Mouse (Mus musculus) retina, adult 2 months (tissue): ENCODE measurements at regions not wholly inside any gene's neighbourhood (a gene's known extent, or its start where the extent isn't known, plus 50 kb on each side); places are given as distances from the start of the nearest gene placed in this dataset.
"Not testable (repeated sequence)": the region's sequence is repeated elsewhere in the genome, so short reads cannot be mapped to it uniquely, and the experiment has no call there.

Source experiments
- DNase-seq: peaks from one replicate; pipeline ENCODE4 v3.0.0-alpha.2; 2012; ENCODE audit warnings: low read depth, low spot score

- no peak for DNase-seq
Measured at GRCm38 (mm10) chr8:34305542-34306485, 194.3 kb upstream of the Gm10131 start.

GRCm38 (mm10) chr8:34303815-34304214 lies 192.3 kb upstream of the Gm10131 start:
- no peak for DNase-seq

- no peak for DNase-seq
Measured at GRCm38 (mm10) chr8:34300331-34300903, 188.9 kb upstream of the Gm10131 start.

GRCm38 (mm10) chr8:34294721-34295120 lies 183.2 kb upstream of the Gm10131 start:
- no peak for DNase-seq

GRCm38 (mm10) chr8:34290670-34291069 lies 179.1 kb upstream of the Gm10131 start:
- DNase-seq, result no peak

GRCm38 (mm10) chr8:34287801-34288200 lies 176.3 kb upstream of the Gm10131 start:
- no peak for DNase-seq

GRCm38 (mm10) chr8:34284576-34284975 lies 173.0 kb upstream of the Gm10131 start:
- DNase-seq, result no peak

- DNase-seq, result no peak
Measured at GRCm38 (mm10) chr8:34280433-34280832, 168.9 kb upstream of the Gm10131 start.

- no peak for DNase-seq
Measured at GRCm38 (mm10) chr8:34275977-34276660, 164.6 kb upstream of the Gm10131 start.

- not testable (repeated sequence) for DNase-seq
Measured at GRCm38 (mm10) chr8:34274796-34275195, 163.3 kb upstream of the Gm10131 start.

GRCm38 (mm10) chr8:34274171-34274570 lies 162.6 kb upstream of the Gm10131 start:
- no peak for DNase-seq

GRCm38 (mm10) chr8:34269848-34270247 lies 158.3 kb upstream of the Gm10131 start:
- no peak for DNase-seq

- DNase-seq, result no peak
Measured at GRCm38 (mm10) chr8:34268806-34269520, 157.4 kb upstream of the Gm10131 start.

- no peak for DNase-seq
Measured at GRCm38 (mm10) chr8:34254978-34255377, 143.4 kb upstream of the Gm10131 start.

GRCm38 (mm10) chr8:34251934-34252333 lies 140.4 kb upstream of the Gm10131 start:
- DNase-seq, result no peak

GRCm38 (mm10) chr8:34239346-34239900 lies 127.9 kb upstream of the Gm10131 start:
- DNase-seq, result no peak

- no peak for DNase-seq
Measured at GRCm38 (mm10) chr8:34233705-34234104, 122.2 kb upstream of the Gm10131 start.

- no peak for DNase-seq
Measured at GRCm38 (mm10) chr8:34229477-34229876, 117.9 kb upstream of the Gm10131 start.

GRCm38 (mm10) chr8:34225011-34225890 lies 113.7 kb upstream of the Gm10131 start:
- DNase-seq, result no peak

- no peak for DNase-seq
Measured at GRCm38 (mm10) chr8:34222187-34222586, 110.7 kb upstream of the Gm10131 start.
